Mouse (Mus musculus) yolk sac, embryonic 10.5 days (tissue): ENCODE data around the gene 1700034I23Rik.
"Not testable (repeated sequence)": the region's sequence is repeated elsewhere in the genome, so short reads cannot be mapped to it uniquely, and the experiment has no call there.

Experiments
- DNase-seq: peaks from one replicate; pipeline ENCODE4 v3.0.0-alpha.2; 2017; ENCODE audit warnings: low spot score

Gene 1700034I23Rik

DNA sequence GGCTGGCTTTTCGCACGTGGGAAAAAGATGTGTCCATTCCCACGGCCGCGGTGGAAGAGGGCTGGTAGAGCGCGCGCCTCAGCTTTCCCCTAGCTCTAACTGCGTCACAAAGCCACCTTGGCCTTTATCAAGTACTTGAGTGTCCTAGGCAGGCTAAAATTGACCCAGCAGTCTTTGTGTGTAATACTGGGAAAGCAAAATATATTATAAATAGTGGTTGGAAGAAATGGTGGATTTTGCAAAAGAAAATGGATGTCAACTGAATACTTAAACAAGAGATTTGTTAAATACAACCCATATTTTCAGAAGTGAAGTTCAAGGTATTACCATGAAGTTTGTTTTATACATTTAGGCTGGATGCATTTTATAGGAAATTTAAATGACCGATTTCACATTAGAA is at the start of gene 1700034I23Rik:
TSS of gene 1700034I23Rik (minus strand) at position 101 of the 400 bp plus-strand sequence.
- not testable (repeated sequence) for DNase-seq

DNA sequence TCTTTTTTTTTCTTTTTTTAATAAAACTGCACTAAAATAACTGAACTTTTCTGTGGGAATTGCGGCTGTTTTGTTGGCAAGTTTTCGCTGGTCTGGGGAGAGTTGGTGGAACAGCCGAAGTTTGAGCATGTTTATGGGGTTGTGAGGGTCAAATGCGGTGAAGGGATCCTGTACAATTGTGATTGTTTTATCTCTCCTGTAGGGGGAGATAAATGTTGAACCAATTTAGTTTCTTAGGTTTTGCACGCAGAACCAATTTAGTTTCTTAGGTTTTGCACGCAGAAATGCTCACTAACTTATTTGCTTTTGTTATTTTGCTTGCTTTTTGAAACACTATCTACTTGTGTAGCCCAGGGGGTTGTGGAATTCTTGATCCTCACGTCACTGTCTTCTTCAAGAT is 49.0 kb upstream of the 1700034I23Rik start:
- peak; percentile 3 for DNase-seq

DNA sequence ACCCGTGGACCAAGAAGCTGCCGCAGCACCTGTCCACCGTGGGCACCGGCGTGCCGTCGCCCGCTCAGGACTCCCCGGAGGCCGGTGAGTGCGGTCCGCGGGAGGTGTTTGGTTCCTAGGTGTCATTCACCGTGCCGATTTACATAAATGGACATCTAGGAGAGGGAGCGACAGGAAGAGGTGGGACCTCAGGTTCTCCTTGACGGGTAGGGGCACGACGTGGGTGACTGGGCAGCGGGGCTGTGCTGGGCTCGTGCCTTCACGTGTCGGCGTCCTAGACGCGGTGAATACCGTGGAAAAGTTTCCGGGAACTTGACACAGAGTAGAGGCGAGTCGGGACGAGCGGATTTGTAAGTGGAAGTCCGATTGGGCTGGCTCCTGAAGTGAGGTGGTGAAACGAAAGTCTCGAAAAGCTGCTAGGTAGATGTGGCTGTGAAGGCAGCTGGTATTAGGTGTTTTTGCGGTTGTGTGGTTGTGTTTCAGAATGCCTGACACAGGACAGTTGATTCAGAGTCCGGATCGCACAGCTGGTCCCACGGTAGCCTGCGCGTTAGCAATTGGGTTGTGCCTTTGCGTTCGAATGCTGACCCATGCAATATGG is 48.4 kb upstream of the 1700034I23Rik start:
- DNase-seq: peak; percentile 61

DNA sequence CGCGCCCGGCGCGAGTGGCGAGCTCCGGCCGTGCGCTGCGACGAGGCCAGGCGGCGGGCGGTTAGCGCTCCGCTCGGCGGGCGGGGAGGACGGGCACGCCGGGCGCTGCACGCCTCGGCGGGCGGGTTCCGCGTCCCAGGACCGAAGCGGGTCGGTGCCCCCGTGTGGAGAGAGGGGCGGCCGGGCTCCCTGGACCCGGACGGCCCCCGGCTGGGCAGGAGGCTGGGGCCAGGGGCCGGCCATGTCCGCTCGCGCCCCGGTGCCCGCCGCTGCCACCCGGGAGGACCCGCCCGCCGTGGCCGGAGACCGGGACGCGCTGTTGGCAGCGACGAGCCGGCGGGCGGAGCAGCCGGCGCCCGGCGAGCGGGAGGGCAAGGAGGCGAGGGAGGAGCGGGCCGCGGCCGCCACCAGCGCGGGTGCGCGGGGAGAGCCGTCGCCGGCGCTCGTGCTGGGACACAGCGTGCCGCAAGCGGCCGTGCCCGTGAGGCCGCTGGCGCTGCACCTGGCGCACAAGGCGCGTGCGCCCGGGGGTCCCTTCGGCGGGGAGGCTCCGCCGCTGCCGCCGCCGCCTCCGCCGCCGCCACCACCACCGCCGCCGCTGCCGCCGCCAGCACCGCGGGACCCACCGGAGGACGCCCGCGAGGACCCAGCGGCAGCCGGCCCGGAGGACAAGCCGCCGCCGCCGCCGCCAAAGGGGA is 47.7 kb upstream of the 1700034I23Rik start:
- DNase-seq: no peak

DNA sequence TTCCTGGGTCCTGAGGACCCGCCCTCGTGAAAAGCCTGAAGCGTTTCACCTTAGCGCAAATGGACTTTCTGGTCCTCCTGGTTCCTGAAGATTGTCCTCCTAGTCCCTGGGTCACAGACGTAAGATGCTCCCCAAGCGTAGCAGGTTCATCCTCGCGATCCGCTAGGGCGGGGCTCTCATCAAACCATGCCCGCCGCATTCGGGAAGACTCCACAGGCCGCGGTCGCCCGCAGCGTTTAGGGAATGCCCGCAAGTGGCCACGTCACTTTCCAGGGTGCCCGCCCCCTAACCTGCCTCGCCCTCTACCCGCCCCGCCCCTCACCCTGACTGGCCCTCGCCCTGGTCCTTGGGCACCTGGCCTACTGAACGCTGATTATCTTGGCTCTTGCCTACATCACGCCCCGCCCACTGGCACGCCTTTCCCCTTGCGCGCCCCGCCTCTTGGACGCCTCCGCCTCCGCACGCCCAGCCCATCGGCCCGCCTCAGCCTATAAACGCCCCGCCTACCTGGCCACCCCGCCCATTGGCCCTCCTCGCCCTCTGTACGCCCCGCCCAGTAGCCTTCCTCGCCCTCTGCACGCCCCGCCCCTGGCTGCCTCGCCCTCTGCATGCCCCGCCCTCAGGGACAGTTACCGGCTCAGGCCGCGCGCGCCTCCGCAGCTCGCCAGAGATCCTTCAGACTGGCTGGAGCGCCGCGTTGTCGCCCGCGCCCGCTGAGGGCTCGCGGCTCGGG is 47.0 kb upstream of the 1700034I23Rik start, which contains the start of gene Larp1b:
TSS of gene Larp1b (plus strand) at position 659 of the 733 bp plus-strand sequence.
- DNase-seq: peak; percentile 100

DNA sequence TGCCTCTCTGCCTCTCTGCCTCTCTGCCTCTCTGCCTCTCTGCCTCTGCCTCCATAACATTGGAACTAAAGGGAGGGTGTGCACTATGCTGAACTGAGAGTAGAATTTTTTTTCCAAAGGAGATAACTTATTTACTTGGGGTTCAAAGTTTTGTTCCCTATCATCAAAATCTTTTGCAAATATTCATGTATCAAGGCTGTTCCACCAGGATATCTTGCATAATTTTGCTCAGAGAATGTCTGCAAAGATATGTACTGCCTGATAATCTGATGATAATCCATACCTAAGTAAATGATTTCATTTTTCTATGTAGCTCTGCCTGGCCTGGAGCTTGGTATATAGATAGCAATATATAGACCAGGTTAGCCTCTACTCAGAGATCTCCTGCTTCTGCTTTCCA is 36.7 kb upstream of the 1700034I23Rik start:
- no peak for DNase-seq

DNA sequence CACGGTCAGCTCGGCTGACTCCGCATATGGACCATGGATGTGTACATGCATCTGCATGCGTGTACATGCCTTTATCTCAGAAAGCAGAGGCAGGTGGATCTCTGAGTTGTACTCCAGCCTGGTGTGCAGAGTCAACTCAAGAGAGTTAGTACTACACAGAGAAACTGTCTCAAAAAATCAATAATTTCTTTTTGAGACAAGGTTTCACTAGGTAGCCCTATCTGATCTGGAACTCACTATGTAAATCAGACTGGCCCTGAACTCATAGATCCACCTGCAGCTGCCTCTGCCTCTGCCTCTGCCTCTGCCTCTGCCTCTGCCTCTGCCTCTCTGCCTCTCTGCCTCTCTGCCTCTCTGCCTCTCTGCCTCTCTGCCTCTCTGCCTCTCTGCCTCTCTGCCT is 36.2 kb upstream of the 1700034I23Rik start:
- no peak for DNase-seq

DNA sequence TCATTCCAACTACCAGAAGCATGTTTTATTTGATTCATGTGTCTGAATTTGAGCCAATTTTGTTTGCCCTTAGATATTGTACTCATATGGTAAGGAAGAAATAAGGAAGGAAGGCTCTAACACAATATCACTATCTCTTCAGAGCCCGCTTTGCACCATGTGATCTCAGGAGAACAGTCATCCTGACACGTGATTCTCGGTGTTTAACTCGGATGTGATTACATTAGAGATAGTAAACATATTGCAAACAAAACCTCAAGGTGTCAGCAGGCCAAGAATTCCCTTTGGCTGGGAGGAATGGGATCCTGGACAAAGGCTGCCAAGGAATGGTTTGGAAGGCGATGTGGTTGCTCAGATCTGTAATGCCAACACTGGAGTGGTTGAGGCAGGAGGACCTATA is 35.8 kb upstream of the 1700034I23Rik start:
- no peak for DNase-seq

DNA sequence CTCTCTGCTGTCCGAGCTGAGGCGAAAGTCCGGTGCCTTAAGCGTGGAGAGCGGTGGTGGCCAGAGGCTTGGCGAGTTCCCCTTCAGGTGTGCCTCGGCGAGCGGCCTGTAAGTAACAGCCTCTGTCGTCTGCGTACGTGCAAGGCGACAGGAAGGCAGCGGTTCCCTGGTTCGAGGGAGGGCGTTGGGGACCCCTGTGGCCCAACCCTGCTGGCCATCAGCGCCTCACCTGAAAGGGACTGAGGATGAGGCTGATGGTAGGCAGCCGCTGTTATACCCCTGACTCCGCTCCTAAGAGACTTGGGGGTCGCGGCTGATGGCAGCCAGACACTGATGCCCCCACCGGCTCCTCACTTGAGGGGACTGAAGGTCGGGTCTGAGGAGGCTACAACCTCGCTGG is 8.0 kb downstream of the 1700034I23Rik start:
- DNase-seq: peak; percentile 51

DNA sequence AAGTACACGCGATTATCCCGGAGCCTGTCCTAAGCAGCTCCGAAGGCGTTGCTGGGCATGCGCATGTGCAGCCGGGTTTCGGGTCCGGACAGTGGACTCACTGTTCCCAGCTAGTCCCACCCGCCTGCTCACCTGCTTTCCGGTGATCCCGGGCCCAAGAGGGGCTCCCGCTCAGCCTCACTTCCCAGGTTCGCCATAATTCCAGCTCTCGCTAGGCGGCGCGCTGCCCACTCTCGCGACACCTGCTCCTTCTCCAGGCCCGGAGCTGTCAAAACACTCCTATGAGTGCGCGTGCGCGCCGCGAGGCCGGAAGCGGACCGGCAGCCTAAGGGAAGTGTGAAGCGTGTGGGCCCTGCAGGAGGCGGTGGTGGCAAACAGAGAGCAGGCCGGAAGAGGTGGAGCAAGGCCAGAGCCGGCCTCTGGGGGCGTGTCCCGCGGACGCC is 8.5 kb downstream of the 1700034I23Rik start:
- DNase-seq: peak; percentile 99

DNA sequence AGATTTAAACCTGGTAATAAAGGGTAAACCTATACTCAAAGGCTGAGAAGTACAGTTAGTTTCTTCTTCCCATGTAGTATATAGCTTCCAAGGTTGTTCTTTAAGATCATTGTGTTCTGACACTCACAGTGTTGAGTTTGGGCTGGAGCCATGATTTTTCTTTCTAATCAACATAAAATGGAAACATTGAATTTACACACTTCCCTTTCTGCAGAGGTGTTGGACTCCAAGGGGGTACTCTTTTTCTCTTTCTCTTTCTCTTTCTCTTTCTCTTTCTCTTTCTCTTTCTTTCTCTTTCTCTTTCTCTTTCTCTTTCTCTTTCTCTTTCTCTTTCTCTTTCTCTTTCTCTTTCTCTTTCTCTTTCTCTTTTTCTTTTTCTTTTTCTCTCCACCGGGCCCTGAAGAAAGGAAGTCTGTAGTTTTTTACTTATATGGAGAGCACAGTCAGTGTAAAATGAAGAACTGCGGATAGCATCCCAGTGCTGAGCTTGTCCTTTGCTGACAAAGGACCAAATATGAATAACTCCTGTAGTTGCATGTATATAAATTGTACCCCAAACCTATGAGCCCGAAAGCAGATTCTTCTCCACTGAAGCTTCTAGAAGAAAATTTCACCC is 49.1 kb downstream of the 1700034I23Rik start:
- not testable (repeated sequence) for DNase-seq
